Mouse (Mus musculus) spleen, postnatal 4 days (tissue): Measurements from ENCODE around the gene Usp6nl.
A peak's percentile ranks its signal among the peaks of the same experiment; 100 is the strongest.

Experiments used
- DNase-seq, 2 experiments: peaks; one replicate each; pipeline ENCODE4 v3.0.0; 2022; ENCODE audit warnings: low spot score in 2 of 2

Usp6nl gene

DNA sequence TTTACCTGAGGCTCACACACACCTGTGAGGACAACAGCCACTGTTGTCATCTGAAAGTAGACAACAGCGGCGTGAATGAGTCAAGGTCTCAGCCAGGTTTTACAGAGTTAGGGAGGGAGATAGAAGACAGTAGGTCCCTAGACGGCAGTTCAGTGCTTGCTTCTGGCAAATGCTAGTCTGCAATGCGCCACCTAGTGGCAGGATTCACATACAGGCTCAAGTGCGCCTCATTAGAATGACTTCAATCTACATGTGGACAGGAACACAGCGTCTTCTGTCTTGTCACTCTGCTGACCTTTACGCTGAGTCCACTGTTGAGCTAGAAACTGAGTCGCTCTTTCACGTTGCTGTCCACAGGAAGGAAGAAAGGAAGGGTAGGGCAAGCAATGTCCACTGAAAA lies 146.7 kb downstream of the Usp6nl start:
- DNase-seq, result peak; percentile 70 to 90

GRCm38 (mm10) chr2:6471110-6471611 lies 148.7 kb downstream of the Usp6nl start:
- DNase-seq, result no peak

- DNase-seq, result no peak
Measured at GRCm38 (mm10) chr2:6473829-6474228, 151.4 kb downstream of the Usp6nl start.

GRCm38 (mm10) chr2:6477884-6478283 lies 155.4 kb downstream of the Usp6nl start:
- no peak for DNase-seq

DNA sequence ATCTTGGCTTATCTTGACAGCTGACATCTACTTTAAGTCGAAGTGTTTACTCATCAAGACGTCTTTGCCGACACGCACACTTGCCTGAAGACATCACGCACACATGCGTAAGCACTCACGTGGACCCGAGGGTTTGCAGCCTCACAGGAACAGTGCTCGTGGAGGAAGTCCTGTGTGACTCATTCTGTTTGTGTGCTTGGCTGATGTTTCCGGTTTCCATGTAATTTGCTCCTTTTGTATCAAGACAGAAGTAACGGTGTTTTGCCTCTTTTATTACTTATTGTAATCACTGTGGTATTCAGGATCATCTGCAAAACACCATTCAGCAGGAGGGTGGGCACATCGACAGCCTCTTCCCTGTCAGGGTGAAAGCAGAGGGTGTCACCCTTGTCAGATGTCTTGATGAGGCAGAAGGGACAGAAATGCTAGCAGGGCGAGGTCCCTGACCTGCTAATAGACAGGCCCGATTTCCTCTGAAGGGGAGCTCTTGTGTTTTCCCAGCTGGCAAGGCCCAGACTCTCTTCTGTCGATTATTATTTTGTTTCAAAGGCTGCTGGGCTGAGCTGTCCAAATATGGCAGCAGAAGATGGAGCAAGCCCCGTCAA lies 156.0 kb downstream of the Usp6nl start:
- no peak for DNase-seq

DNA sequence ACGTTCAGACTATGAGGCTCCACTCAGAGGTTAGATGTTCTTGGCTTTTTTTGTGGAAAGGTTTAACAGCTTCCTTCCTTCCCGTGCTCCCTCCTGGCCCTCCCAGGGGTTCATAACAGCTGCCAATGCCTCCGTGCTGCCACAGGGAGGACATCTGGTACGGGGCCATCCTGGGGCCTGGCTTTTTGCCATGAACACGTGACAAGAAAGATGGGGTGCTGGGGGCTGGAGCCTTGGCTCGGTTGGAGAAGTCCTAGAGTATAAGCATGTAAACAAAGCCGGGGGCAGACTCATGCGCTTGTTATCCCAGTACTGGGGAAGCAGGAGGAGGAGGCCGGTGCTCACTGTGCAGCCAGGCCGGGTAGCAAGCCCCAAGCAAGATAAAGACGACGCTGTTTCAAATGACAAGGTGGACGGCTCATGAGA lies 156.5 kb downstream of the Usp6nl start:
- no peak for DNase-seq

DNA sequence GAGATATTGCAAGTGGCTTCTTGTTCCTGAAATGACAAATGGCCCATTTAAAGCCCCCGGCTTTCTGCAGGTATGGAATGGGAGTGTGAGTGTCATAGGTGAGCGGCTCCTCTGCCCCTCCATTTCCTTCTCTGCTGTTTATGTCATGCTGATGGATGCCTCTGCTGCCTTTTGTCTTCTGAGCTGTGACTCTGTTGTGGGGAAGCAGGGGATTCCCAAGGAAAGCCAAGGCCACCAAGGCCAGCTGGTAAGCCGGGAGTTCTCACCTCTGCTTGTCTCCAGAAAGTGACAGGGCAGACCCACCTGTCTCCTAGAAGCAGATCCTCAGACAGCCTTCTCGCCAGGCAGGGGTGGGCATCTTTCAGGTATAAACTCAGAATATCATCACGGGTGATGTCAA lies 157.2 kb downstream of the Usp6nl start:
- DNase-seq, result no peak

DNA sequence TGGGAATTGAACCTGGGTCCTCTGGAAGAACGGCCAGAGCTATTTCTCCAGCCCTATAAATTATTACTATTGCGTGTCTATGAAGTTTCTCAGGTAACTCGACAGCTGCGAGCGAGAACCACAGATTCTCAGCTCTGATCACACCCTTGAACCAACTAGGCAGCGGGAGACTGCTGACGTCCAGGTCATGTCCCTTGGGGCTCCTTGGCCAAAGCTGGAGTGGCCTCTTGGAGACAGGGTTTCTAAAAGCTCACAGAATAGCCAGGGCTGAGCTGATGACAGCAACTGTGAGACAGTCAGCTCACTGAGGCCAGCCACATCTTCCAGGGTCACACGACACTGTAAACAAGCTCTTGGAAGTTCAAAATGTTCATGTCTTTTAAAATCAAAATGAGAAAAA lies 159.5 kb downstream of the Usp6nl start:
- no peak for DNase-seq

DNA sequence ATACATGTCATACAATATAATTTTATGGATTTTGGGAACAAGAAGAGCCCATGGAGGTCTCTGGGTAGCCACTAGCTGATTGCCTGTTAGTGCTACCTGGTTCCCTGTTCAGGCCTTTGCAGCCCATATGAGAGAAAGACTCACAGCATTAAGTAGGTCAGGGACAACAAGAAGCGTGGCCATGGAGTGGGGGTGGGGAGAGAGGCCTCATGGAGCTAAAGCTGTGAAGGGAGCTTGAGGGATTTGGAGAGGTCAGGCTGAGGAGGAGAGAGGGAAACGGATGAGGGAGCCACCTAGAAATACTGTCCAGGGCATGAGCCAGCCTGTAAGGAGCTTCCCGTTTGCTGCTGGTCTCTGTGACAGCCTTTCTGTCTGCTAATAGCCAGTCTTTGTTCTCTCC lies 159.9 kb downstream of the Usp6nl start:
- DNase-seq, result no peak

DNA sequence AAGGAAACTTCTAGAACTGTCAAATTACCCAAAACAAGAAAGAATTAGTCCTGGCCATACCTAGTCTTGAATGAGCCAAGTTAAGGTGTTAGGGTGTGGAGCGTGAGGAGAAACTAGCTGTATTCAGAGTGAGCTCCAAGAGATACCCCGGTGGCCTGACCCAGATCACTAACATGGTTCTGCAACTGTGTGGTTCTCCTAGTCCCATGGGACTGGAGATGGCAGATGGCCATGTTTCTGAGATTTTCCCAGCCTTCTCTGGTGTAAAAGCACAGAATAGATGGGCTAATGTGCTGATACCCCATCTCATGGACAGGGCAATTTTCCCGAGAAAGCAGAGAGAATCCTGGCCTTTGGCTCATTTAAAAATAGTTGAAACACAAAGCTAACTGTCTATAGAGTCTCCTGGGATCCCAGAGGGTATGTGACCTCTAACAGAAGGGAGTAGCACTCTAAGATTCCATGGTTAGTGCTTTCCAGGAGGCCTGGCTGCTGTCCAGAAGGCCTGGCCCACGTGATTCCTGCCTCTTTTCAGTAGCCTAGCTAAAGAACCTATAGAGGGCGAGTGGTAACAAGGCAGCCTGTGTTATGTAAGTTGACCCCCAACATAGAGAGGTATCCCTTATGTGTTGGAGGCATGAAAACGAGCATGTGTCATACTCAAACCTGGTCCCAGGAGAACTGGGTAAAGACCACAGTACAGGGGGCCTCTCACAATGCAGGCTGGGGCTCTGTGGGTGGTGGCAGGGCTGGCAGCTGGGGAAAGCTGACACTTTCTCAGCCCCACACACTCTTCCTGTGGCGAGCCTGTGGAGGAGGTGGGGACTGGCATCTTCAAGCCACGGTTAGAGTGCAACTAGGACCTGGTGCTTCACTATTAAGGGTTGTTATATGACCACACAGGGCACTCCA lies 160.9 kb downstream of the Usp6nl start:
- DNase-seq, result no peak

DNA sequence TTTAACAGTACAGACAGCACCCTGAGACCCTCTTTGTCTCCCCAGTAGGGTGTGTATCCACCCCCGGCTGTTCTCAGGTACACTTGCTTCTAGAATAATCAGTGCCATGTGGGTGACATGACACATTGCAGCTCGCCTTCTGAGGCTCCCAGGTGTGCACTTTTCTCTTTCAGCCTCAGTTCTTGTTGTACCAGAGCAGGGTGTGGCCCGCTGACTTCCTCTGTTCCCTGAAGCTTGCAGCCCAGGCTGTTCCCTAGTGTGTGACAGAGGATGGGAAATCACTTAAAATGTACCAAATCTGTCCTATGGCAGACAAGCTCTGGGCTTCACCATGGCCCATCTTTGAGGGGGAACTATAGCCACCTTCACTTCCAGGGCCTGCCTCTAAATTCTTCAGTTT lies 161.7 kb downstream of the Usp6nl start:
- no peak for DNase-seq

GRCm38 (mm10) chr2:6487566-6488488 lies 165.4 kb downstream of the Usp6nl start:
- no peak for DNase-seq

GRCm38 (mm10) chr2:6488489-6489056 lies 166.1 kb downstream of the Usp6nl start:
- DNase-seq, result no peak

DNA sequence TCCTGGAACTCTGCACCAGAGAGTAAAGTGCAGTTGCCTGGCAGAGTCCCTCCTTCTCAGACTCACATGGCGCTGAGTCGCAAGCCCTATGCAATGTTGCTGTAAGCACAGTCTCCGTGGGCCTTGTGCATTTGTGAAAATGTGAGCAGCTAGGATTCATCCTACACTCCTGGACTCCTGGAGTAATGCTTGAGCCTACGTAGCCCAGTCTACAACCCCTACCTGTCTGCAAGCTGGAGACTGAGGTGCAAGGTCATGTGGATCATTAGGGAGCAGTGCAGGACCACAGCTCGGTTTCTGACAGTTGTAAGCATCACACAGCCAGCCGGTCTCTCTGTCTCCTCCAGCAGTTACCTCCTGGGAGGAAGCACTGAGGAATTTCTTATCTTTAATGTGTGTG lies 167.6 kb downstream of the Usp6nl start:
- no peak for DNase-seq

- DNase-seq, result no peak
Measured at GRCm38 (mm10) chr2:6490870-6491269, 168.4 kb downstream of the Usp6nl start.

GRCm38 (mm10) chr2:6493886-6494285 lies 171.4 kb downstream of the Usp6nl start:
- no peak for DNase-seq
